Mouse (Mus musculus) kidney, postnatal 0 days (tissue): ENCODE measurements around the gene Mrpl48. TPM values are rescaled to one million over a fixed set of nuclear protein-coding genes. Genes with fewer than 3 reads are reported as not detected.

ENCODE experiments used
- ATAC-seq: fragments of 200-750 bp; cut with Nextera tagmentation; replicated peaks from 2 replicates; pipeline ENCODE4 v1.8.0; 2017; ENCODE audit warnings: low read depth, moderate number of reproducible peaks, moderate TSS enrichment, moderate library complexity; ENCODE audit not compliant: low FRiP score
- DNase-seq: peaks from one replicate; pipeline ENCODE4 v3.0.0-alpha.2; 2016; ENCODE audit warnings: low spot score
- H3K27ac ChIP-seq: fragments of 300-500 bp; sonication (generic); 2 replicates; pipeline ENCODE4 v1.5.1; 2014; ENCODE audit warnings: mild to moderate bottlenecking
- H3K27me3 ChIP-seq: fragments of 300-500 bp; sonication (generic); 2 replicates; pipeline ENCODE4 v1.6.1; 2014; ENCODE audit warnings: low read length, mixed read lengths; ENCODE audit not compliant: insufficient read depth
- H3K36me3 ChIP-seq: fragments of 300-500 bp; sonication (generic); 2 replicates; pipeline ENCODE4 v1.6.1; 2014; ENCODE audit warnings: low read length, mixed read lengths; ENCODE audit not compliant: insufficient read depth
- H3K4me1 ChIP-seq: fragments of 300-500 bp; sonication (generic); replicated peaks from 2 replicates; pipeline ENCODE4 v1.6.1; 2014; ENCODE audit warnings: antibody characterized with exemption, low read length, mixed read lengths; ENCODE audit not compliant: insufficient read depth
- H3K4me2 ChIP-seq: fragments of 300-500 bp; sonication (generic); 2 replicates; pipeline ENCODE4 v1.6.1; 2014; ENCODE audit warnings: mild to moderate bottlenecking, low read length, moderate library complexity, mixed read lengths
- H3K4me3 ChIP-seq: fragments of 300-500 bp; sonication (generic); replicated peaks from 2 replicates; pipeline ENCODE4 v1.5.1; 2014; ENCODE audit warnings: low read depth, low read length
- H3K9ac ChIP-seq: fragments of 300-500 bp; sonication (generic); 2 replicates; pipeline ENCODE4 v1.6.1; 2014; ENCODE audit warnings: low read depth, low read length
- H3K9me3 ChIP-seq: fragments of 300-500 bp; sonication (generic); replicated peaks from 2 replicates; pipeline ENCODE4 v1.6.1; 2016; ENCODE audit warnings: low read length, inconsistent platforms, mixed read lengths
- CTCF ChIP-seq: IDR thresholded peaks from 2 replicates; pipeline ENCODE4 v1.5.1; 2016; ENCODE audit warnings: antibody characterized with exemption, low read depth, mild to moderate bottlenecking, moderate library complexity
- WGBS: fragments of 180-500 bp; shearing (Covaris S2); extraction: QIAGEN DNeasy Blood & Tissue Kit; methylation state at CpG from one replicate; pipeline ENCODE4 v1.1.7; 2014; 5-methylcytosine and 5-hydroxymethylcytosine counted together
- polyA plus RNA-seq: library from polyadenylated mRNA; unstranded; fragments of >200 nt; fragmentation: Nextera tagmentation; extraction: Ambion mirVana; gene quantifications from 2 replicates; pipeline ENCODE4 v1.2.1, GENCODE M21; 2015

Gene Mrpl48
- polyA plus RNA-seq, 1 experiment from 2014 or later: 107 TPM

GRCm38 (mm10) chr7:100547631-100548030 lies 60.5 kb downstream of the Mrpl48 start:
- no peak for DNase-seq

GRCm38 (mm10) chr7:100544437-100544836 lies 63.7 kb downstream of the Mrpl48 start:
- no peaks in the 10 kb centered on the region for H3K27me3 ChIP-seq
- 58% methylated on average over 1 of the region's 1 CpGs for WGBS
- no peak for TF ChIP-seq CTCF
- no peak overlapping the region for H3K4me2 ChIP-seq
- peaks cover 19% of the 10 kb centered on the region for H3K36me3 ChIP-seq
- no peak overlapping the region for H3K27ac ChIP-seq
- H3K9me3 ChIP-seq: no peaks in the 10 kb centered on the region
- ATAC-seq (peak; percentile 63; the same call in 1 of the 2 replicates), DNase-seq (no peak)
- H3K4me1 ChIP-seq: no peaks in the 10 kb centered on the region
- H3K4me3 ChIP-seq: no peak overlapping the region
- no peak overlapping the region for H3K9ac ChIP-seq

More at GRCm38 (mm10) chr7:100547631-100548030, 60.5 kb downstream of the Mrpl48 start:
- no peaks in the 10 kb centered on the region for H3K4me1 ChIP-seq
- H3K27me3 ChIP-seq: no peaks in the 10 kb centered on the region
- no peak for TF ChIP-seq CTCF
- H3K4me2 ChIP-seq: no peak overlapping the region
- WGBS: 79% methylated on average over 4 of the region's 4 CpGs
- no peak overlapping the region for H3K4me3 ChIP-seq
- H3K9ac ChIP-seq: no peak overlapping the region
- H3K9me3 ChIP-seq: no peaks in the 10 kb centered on the region
- H3K27ac ChIP-seq: no peak overlapping the region
- no peak for ATAC-seq
- peaks cover 21% of the 10 kb centered on the region for H3K36me3 ChIP-seq

- Histone ChIP-seq H3K4me3 (no peak overlapping the region), H3K4me2 (no peak overlapping the region), H3K36me3 (peaks cover 11% of the 10 kb centered on the region), H3K27me3 (no peaks in the 10 kb centered on the region), H3K4me1 (peaks cover 4% of the 10 kb centered on the region; the same call in 1 of the 2 replicates), H3K9ac (no peak overlapping the region), H3K27ac (no peak overlapping the region), H3K9me3 (no peaks in the 10 kb centered on the region)
- no peak for ATAC-seq
- no peak for DNase-seq
- WGBS: 95% methylated on average over 9 of the region's 9 CpGs
- TF ChIP-seq CTCF: no peak
Measured at GRCm38 (mm10) chr7:100539516-100539915, 68.6 kb downstream of the Mrpl48 start.

- Histone ChIP-seq H3K27me3 (no peaks in the 10 kb centered on the region), H3K4me1 (peaks cover 4% of the 10 kb centered on the region; the same call in 1 of the 2 replicates), H3K4me2 (peak overlapping the region; percentile 71), H3K4me3 (peak overlapping the region; percentile 70), H3K9me3 (no peaks in the 10 kb centered on the region), H3K9ac (peak overlapping the region; percentile 75; the same call in 1 of the 2 replicates), H3K36me3 (peaks cover 11% of the 10 kb centered on the region), H3K27ac (peak overlapping the region; percentile 95)
- TF ChIP-seq CTCF: no peak
- peak; percentile 25 for DNase-seq
- WGBS: 22% methylated on average over 7 of the region's 7 CpGs
- ATAC-seq: peak; percentile 20; the same call in 1 of the 2 replicates
Measured at GRCm38 (mm10) chr7:100537519-100537902, 70.6 kb downstream of the Mrpl48 start.

GRCm38 (mm10) chr7:100536804-100537518 lies 71.1 kb downstream of the Mrpl48 start, which contains the start of gene Coa4:
Coa4 (plus strand) TSS chr7:100537071.
- Histone ChIP-seq H3K4me1 (peaks cover 4% of the 10 kb centered on the region; the same call in 1 of the 2 replicates), H3K4me3 (peak within 1 kb of the TSS; percentile 70), H3K27ac (peak within 1 kb of the TSS; percentile 95), H3K4me2 (peak within 1 kb of the TSS; percentile 71), H3K27me3 (no peaks in the 10 kb centered on the region), H3K36me3 (peaks cover 11% of the 10 kb centered on the region), H3K9ac (peak within 1 kb of the TSS; percentile 75), H3K9me3 (no peaks in the 10 kb centered on the region)
- peak; percentile 98 for DNase-seq
- WGBS: under 1% methylated on average over 33 of the region's 33 CpGs
- peak; percentile 27; the same call in 1 of the 2 replicates for TF ChIP-seq CTCF
- peak; percentile 99 for ATAC-seq

- no peak overlapping the region for H3K4me2 ChIP-seq
- peaks cover 11% of the 10 kb centered on the region for H3K36me3 ChIP-seq
- H3K9ac ChIP-seq: no peak overlapping the region
- TF ChIP-seq CTCF: no peak
- no peak overlapping the region for H3K27ac ChIP-seq
- WGBS: 91% methylated on average over 2 of the region's 2 CpGs
- ATAC-seq: no peak
- H3K4me3 ChIP-seq: no peak overlapping the region
- H3K4me1 ChIP-seq: peaks cover 4% of the 10 kb centered on the region; the same call in 1 of the 2 replicates
- no peak for DNase-seq
- no peaks in the 10 kb centered on the region for H3K9me3 ChIP-seq
- no peaks in the 10 kb centered on the region for H3K27me3 ChIP-seq
Measured at GRCm38 (mm10) chr7:100535831-100536230, 72.3 kb downstream of the Mrpl48 start.
